Mouse (Mus musculus): ENCODE measurements around the gene Prrx1.

Gene Prrx1

GRCm38 (mm10) chr1:163313101-163313773 is at the start of gene Prrx1:
Prrx1 (minus strand) TSS chr1:163313710.
- DNase-seq (ENCODE audit: low spot score) = no peak

- no peak for DNase-seq (ENCODE audit: low spot score)
Measured at GRCm38 (mm10) chr1:163362202-163362601, 48.7 kb upstream of the Prrx1 start.

GRCm38 (mm10) chr1:163361376-163361775 is 47.9 kb upstream of the Prrx1 start:
- no peak for DNase-seq (ENCODE audit: low spot score)

DNA sequence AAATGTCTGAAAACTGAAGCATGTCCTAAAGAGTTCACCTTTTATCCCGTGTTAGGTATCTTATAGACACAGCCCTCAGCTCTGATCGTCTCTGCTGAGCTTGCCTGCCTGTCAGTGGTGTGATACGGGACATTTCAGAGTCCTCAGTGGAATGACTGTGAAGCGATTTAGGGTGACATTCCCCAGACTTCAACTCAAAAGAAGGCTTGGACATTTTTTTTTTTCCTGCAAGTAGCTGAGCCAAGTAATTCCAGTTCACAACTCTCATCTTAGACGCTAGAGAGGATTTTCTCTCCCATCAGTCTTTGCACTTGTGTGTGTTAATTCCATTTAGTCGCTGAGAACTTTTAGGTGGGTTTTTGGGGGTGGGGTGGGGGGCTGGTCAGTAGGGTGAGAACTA is 47.3 kb upstream of the Prrx1 start:
- DNase-seq (ENCODE audit: low spot score) = no peak

- DNase-seq (ENCODE audit: low spot score) = no peak
Measured at GRCm38 (mm10) chr1:163359521-163359920, 46.0 kb upstream of the Prrx1 start.

- DNase-seq (ENCODE audit: low spot score) = no peak
Measured at GRCm38 (mm10) chr1:163358165-163358564, 44.7 kb upstream of the Prrx1 start.

- no peak for DNase-seq (ENCODE audit: low spot score)
Measured at GRCm38 (mm10) chr1:163357733-163358132, 44.2 kb upstream of the Prrx1 start.

GRCm38 (mm10) chr1:163356167-163356566 is 42.7 kb upstream of the Prrx1 start:
- no peak for DNase-seq (ENCODE audit: low spot score)

DNA sequence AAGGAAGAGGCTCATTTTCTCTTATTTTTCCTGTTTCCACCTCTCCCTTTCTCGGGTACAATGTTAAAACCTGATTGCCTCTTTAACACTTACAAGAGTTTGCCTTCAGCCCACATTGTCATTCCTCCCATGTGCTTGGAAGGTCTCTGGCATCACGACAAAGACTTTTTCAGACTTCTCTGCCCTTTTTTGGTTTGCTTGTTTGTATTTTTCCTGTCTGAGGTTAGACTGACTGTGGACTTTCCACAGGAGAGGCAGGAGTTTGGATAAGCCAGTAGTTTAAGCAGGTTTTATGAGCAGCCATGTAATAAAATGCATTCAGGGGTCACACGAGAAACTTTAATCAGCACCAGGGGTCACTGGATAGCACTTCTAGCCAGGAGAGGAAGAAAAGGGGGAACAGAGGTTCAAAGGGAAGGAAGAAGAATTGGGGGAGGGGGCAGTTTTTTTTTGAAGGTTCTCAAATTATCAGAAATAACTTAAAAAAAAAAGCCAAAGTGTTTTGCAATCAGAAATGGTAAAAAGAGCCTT is 42.2 kb upstream of the Prrx1 start:
- no peak for DNase-seq (ENCODE audit: low spot score)

DNA sequence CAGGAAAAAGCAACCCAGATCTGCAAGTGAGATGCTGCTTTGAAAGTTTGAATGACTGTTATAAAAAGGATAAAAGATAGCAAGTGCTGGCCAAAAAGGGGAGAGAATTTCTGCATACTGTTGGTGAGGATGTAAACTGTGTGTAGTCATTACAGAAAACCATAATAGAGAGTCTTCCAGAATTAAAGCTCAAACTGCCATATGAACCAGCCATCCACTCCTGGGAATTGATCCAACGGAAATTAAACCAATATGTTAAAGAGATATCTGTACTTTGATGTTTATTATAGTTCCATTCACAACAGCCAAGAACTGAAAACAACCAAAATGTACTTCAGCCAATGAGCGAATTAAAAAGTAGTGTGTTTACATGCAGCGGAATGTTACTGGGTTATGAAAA is 37.5 kb upstream of the Prrx1 start:
- DNase-seq (ENCODE audit: low spot score) = no peak

GRCm38 (mm10) chr1:163345541-163345940 is 32.0 kb upstream of the Prrx1 start:
- no peak for DNase-seq (ENCODE audit: low spot score)

GRCm38 (mm10) chr1:163344931-163345330 is 31.4 kb upstream of the Prrx1 start:
- DNase-seq (ENCODE audit: low spot score) = no peak

DNA sequence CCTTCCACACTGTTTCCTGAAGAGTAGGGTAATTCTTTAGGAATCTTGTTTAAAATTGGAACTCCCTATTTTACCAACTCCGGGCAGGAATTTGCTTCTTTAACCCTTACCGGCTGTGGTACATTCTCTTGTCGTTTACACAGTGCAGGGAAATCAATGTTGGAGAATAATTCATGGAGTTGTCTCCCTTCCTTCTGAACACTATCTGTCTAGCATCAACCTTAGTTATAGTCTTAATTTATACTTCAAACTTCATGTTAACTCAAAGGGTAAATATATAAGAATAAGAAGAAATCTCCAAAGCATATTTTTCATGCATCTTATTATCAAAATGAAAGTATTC is 25.7 kb upstream of the Prrx1 start:
- no peak for DNase-seq (ENCODE audit: low spot score)

DNA sequence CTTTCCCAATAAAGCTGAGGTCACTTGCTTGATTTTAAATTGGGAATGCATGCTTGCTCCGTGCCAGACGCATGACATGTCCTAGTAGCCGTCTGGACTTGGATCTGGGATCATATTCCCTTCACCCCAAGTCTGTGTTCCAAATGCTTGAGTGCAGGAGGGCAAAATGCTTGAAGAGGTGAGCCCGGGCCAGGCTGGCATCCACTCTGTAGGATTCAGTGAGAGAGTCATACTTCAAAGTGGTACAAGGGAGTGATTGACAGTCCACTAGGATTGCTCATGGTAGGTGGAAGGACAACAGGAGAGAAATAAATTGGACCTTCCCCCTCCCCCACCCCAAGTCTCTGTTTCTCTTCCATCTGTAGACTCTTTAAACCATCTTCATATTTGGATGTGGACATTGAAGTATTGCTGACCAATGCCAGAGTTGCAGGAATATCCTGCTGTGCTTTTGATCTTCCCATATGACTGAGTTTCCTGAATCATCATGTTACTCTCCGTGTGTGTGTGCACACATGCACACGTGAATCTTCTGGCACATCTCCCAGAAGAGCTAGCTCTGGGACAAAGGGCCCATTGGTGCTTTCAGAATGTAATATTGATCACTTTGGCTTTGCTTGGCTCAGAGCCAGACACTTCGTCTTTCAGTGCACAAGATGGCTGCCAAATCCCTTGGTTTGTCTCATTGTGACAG is 25.2 kb upstream of the Prrx1 start:
- no peak for DNase-seq (ENCODE audit: low spot score)

GRCm38 (mm10) chr1:163337821-163338220 is 24.3 kb upstream of the Prrx1 start:
- no peak for DNase-seq (ENCODE audit: low spot score)

DNA sequence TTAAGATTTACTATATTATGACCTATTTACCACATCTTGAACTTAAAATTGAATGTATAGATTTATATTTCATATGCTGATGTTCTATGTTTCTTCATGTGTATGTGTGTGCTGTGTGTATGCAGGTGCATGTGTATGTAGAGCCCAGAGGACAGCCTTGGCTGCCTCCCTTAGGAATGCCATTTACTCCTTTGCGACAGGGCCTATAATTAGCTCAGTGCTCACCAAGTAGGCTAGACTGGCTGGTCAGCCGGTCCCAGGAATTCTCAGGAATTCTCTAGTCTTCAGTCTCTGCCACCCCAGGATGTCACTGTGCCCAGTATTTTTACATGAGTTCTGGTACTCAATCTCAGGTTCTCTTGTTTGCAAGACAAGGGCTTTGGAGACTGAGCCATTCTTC is 13.8 kb upstream of the Prrx1 start:
- no peak for DNase-seq (ENCODE audit: low spot score)

GRCm38 (mm10) chr1:163319669-163320571 is 6.4 kb upstream of the Prrx1 start:
- DNase-seq (ENCODE audit: low spot score) = no peak

- no peak for DNase-seq (ENCODE audit: low spot score)
Measured at GRCm38 (mm10) chr1:163316920-163317319, 3.4 kb upstream of the Prrx1 start.

DNA sequence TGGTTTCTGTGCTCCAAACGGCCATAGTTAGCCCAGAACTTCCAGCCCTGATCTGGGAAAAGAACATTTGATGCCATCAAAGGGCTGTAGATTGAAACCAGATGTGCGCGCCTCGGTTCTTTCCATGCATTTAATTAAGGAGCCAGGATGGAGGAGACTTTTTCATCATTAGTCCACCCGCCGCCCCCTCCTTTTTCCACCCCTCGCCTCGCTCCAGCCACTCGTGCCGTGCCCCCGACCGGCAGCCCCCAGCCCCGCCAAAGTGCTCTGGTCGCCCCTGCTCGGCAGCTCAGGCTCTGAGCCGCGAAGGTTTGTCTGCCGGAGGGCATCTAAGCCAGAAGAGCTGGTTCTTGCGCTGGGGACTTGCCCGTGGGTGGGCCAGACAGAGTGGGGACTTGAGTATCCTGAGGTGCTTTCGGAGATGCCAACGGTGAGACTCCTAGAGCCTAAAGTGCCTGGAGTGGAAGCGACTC is 1.4 kb upstream of the Prrx1 start:
- DNase-seq (ENCODE audit: low spot score) = no peak

DNA sequence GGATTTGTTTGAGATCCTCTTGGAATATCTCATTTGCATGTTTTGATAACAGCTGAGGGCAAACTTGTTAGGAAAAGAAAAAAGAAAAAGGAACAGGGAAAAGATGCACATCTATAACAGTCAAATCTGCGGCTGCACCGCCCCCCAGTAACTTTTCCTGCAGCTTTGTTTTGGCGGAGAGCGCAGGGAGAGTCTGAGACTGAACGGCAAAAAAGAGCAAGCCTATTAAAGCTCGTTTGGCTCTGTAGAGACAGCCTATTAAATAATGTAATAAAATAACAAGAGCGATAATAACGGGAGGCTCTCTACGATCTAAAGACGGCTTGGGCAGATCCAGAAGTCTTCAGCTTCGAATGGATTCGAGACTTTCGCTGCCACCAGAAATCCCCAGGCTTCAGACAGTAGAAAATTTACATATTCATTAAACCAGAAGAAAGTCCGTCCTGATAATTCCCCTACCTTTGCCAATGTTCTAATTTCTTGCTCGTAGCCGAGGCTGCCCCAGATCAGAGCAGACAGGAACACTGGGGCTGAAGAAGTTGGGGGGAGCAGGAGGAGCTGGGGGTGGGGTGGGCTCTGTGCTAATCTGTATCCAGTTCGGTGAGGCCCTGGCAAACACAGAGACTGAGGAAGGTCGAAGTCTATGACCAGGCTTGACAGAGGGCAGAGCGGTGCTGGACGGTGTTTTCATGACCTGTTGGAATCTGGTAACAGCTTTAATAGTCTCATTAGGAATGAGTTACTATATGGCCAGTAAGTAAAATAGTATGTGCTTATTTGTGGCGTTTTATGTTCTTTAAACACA is 613 bp upstream of the Prrx1 start:
- no peak for DNase-seq (ENCODE audit: low spot score)
